Mouse (Mus musculus): ENCODE results near the gene Gm49358.
A peak's percentile ranks its signal among the peaks of the same experiment; 100 is the strongest.

Gene Gm49358

DNA sequence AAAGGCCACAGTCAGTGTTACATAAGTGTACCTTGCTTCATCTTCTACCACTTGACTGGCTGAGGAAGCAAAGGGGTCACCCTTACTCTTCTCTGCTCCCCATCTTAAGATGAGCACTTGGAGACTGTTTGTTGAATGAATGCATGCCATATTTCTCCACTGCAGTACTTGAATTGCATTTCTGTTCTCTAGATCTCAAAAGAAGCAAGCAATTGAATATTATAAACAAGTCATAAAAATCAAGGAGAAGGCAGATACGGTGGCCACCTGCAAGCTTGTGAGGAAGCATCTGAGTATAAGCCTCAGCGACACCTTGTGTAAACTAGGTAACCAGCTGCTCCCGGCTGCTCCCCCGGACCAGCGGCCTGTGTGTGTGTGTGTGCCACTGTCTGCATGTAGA lies at the start of gene Gm49358:
TSS of gene Gm49358 (plus strand) at position 301 of the 400 bp plus-strand sequence.
- DNase-seq (ENCODE audit: low read depth, low spot score), result no peak

DNA sequence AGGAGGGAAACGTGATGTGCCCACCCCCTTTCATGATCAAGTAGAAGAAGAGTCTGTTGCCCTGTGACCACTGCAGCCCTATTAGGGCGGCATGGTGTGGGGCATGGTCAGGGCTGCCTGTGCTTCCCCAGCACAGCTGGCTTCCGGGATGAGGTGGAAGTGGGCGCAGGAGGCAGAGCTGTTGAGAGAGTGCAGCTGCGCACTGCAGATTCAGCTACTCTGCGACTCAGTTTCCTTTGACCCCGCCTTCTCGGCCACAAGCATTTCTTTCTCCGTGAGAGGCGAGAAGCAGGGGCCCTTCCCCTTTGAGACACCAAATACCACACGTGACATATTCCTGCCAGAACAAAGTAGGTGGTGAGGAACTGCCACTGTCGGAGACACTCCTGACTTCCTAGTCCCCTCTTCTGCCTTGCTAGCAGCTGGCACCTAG lies 36.2 kb upstream of the Gm49358 start:
- no peak for DNase-seq (ENCODE audit: low read depth, low spot score)

DNA sequence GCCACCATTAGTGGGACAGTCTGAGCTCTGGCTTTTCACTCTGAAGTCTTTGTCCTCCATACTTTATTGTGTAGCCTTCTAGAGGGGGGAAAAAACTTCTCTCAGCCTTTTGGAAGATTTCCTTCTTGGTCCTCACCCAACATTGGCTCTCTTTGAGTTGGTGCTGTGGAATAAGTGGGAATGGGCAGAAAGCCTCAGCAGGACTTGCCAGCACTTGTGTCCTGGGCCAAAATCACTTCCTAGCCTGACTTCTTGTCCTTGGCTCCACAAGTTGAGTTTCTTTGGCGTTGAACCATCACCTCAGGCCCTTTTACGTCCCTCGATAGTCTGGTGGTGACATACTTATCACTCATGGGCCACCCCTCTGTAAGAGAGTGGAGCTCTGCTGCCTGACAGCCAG lies 35.6 kb upstream of the Gm49358 start:
- no peak for DNase-seq (ENCODE audit: low read depth, low spot score)

DNA sequence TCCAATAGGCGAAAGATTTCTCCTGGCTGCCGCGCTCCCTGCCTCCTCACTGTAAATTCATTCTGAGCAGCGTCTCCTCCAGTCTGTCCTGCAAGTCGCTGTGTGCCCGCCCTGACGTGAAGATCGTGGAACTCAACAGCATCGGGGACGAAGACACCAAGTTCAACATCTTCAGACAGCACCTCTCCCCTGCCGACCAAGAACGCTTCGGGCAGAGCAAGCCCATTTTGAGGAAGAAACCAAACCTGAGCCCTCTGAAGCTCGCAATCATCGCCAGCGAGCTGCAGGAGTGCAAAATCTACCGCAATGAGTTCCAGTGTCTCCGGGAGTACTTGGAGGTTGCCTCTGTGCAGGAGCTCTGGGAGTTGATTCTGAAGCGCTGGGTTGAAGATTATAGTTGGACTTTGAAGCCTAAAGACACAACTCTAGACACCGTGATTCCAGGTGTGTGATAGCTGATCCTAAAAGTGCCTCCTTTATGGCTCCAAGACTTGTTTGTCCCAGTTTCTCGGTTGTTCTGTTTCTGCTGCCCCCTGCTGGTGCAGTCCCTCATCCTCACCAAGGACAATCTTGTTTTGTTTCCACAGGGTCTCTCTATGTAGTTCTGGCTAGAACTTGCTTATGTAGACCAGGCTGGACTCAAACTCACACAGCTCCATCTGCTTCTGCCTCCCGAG lies 32.8 kb upstream of the Gm49358 start:
- DNase-seq (ENCODE audit: low read depth, low spot score), result peak; percentile 65

DNA sequence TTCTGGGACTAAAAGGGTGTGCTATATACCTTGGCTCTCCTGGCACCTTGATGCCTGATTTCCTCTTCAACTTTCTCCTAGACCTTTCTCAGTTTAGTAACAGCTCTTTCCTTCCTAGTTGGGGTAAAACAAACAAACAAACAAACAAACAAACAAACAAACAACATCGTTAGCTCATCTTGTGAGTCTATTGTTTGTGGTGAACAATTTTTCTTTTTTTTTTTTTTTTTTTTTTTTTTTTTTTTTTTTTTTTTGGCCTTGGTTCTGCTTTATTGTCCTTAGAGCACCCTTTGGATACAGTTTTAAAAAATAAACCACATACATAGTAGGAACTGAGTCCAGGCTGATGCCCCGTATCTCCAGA lies 32.3 kb upstream of the Gm49358 start:
- no peak for DNase-seq (ENCODE audit: low read depth, low spot score)

DNA sequence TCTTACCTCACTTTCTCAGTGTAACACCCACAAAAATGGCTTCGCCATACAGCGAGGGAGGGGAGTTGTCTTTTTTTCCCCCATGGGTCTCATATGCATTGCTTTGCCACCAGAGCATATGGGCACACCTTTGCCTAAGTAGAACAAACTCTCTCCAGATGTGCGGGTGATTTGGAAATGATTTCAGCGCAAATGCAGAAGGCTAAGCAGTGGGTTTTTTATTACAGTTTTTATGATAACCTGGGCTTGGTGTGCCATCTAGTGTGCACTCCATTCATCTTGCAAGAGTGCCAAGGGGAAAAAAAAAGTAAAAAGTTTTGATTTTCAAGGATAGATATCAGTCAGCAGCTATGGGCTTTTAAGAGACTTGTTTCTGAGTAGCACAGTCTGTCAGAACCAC lies 28.7 kb upstream of the Gm49358 start:
- no peak for DNase-seq (ENCODE audit: low read depth, low spot score)

DNA sequence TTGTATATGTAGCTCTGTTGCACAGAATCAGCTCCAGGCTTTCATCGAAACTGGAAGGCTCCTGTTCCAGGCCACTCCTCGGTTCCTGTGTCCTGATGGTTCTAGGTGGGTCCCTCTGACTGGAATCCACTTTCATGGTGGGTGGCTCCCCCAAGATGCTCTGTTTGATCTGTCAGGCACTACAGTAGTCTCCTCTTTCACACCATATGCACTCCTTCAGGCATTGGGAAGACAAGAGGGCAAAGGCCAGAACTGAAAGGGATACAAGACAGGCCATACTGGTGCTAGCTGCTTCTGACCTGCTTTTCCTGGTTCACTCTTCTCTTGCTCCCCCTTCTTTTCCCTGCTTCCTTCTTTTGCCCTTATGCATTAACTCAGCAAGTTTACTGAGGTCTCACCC lies 20.9 kb upstream of the Gm49358 start:
- no peak for DNase-seq (ENCODE audit: low read depth, low spot score)

DNA sequence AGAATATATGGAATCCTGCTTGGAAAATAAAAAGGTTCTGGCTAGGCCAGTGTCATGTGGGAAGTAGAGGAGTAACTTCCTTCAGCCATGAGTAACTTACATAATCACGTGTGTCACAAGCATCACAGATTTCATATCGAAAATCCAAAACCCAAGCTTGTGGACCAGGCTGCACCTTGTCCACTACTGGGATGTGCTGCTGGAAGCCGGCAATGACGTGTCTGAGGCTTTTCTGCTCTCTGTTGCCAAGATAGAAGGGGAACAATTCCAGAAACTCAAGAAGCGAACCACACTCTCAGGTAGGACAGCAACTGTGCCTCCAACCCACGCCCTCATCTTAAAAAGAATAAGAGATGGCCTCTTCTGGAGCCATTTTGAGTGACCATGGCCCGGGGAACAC lies 19.5 kb upstream of the Gm49358 start:
- DNase-seq (ENCODE audit: low read depth, low spot score), result no peak

DNA sequence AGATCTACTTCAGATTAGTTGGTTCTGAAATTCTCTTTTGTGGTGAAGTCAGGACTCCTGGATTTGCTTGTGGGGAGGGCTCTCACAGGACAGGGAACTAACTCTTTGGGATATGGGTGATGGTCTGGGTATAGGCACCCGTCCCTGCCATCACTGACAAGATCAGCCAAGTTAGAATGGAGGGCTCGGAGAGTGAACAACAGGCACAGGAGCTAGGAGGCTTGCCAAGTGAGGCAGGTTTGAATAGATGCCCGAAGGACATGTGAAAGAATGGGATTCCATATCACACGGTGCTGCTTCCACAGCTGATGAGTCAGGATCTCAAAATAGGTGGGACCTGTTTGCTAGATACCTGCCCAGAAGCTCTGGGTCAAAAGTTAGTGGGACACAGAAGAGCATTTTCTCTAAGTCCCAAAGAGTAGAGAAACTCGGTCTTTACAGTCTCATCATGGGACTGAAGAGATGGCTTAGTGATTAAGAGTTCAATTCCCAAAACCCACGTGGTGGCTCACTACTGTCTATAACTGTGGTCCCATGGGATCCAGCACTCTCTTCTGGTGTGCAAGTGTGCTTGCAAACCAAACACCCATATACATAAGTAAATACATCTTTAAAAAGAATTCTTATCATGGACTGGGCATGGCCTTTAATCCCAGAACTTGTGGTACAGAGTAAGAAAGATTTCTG lies 7.8 kb upstream of the Gm49358 start:
- DNase-seq (ENCODE audit: low read depth, low spot score), result no peak

DNA sequence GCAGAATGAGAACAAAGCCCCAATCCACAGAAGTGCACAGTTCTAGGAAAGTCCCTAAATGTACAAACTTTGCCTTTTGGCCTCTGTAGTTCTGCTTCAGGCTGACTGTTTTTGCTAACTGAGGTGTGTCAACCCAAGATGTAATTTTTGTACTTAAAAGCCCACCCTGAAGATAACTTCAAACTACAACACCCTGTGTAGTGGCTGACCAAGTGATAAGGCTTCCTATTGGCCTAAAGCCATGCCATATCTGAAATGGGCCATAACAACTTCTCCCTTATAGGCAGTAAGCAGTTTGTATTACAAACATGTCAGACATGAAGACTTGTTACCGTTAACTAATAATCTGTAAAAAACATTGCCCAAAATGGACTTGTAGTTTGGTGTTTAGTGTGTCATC lies 6.0 kb upstream of the Gm49358 start:
- DNase-seq (ENCODE audit: low read depth, low spot score), result no peak

DNA sequence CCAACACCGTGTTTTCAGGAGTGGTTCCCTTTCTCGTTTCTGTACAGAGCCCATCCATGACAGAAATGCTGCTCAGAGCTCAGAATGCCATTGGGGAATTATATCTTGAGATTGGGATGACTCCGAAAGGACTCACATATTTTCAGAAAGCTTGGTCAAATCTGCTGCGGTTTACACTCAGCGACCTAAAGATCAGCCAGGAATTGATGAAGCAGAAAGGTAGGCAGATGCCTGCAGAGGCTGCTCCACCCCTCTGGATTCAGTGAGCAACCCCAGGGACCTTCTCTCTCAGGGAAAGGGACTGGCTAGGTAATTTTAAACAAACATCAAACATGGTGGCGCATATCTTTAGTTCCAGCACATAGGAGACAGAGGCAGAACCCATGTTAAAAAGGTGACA lies 5.6 kb upstream of the Gm49358 start:
- no peak for DNase-seq (ENCODE audit: low read depth, low spot score)

DNA sequence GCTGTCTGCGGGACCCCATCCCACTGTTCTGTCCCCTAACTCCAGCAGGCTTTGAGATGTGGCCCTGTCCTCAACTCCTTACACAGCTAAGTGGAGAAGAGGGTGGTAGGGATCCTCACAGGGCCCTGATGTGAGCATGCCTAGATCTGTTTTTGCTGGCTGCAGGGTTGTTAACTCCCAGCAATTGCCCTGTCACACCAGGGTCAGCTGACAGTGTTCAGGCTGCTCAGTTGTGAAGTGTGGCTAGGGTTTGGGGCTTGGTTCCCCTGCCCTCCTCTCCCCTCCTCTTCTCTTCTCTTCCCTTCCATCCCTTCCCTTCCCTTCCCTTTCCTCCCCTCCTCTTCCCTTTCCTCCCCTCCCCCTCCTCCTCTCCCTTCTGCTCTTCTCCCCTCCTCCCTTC lies 2.5 kb upstream of the Gm49358 start:
- DNase-seq (ENCODE audit: low read depth, low spot score), result no peak

DNA sequence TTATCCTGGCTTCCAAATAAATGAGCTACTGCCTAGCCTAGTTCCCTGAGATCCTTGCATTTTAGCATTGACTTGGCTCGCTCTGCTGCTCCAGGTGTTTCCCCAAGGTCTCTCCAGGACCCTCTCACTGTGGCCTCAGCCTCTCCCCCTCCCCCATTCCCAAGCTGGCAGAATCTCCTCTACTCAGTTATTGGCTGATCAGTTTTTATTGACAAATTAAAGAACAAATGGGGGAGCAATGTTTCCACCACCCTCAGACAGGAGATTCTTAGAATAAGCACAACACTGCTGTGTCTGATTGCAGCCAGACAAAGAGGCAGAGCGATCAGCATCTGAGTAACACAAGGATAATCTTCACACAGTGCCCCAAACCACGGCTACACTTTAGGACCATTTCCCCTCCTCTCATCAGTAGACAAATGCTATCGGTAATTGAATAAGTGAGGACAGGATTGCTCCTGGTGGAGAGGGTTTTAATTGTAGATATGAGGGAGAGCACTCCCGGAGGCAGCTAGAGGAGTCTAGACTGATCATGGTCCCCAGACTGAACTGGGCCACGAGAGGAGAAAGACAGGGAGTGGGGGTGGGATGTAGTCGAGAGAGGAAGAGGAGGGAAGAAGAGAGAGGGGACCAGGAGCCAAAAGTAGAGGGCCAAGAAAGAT lies 1.9 kb upstream of the Gm49358 start:
- no peak for DNase-seq (ENCODE audit: low read depth, low spot score)

DNA sequence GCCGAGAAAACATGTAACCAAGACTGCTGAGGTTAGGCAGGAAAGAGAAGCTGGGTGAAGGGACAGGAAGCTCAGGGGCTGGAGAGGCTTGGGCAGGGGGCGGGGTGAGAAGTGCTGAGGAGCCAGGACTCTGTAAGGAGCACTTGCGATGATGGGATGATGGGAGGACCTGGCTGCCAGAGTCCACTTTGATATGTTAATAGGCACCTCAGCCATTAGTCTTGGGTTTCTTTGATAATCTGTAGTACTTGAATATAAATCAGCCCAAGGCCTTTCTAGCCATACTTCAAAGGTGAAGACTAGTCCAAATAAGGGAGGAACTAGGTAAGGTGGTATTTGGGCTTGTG lies 1.4 kb upstream of the Gm49358 start:
- DNase-seq (ENCODE audit: low read depth, low spot score), result no peak

DNA sequence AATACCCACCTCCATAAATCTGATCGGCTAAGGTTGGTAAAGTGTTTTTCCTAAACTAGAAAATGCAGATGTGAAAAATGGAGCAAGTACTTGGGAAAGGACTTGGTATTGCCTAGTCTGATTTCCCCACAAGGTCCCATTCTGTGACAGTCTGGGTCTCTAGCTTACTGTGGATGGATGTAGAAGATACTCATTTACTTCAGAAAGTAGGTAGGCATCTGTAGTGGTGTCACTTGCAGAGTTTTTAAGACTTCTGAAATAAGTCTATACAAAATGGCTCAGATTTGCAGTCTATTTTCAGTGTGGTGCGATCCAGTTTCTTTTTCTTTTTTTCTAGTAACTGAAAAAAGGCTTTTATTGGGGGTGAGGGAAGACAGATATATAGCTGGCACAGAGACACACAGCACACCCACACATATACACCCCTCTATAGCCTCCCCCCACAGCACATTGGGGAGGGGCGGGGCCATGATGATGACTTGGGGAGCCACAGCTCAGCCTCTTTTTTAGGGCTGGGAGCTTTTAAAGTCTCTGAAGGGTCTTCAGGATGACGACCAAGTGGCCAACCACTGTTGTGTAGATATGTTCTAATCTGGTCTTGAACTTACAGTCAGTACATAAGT lies 1.7 kb downstream of the Gm49358 start:
- no peak for DNase-seq (ENCODE audit: low read depth, low spot score)

DNA sequence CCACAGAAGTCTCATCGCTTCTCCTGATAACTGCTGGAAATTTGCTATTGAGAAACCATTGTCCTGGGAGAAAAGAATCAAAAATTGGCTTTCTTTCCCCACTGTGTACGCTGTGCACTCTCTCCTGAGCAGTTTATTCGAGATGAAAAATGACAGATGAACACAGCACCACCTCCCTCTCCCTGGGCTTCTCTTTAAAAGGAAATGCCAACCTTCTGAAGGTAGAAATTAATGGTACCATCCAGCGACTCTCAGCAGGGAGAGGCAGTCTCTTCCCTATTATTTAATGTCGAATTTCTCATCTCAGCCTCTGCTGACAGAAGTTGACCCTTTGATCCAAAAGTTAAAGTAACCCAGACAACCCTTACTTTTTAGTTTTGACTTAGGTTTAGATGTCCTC lies 5.4 kb downstream of the Gm49358 start:
- DNase-seq (ENCODE audit: low read depth, low spot score), result no peak

DNA sequence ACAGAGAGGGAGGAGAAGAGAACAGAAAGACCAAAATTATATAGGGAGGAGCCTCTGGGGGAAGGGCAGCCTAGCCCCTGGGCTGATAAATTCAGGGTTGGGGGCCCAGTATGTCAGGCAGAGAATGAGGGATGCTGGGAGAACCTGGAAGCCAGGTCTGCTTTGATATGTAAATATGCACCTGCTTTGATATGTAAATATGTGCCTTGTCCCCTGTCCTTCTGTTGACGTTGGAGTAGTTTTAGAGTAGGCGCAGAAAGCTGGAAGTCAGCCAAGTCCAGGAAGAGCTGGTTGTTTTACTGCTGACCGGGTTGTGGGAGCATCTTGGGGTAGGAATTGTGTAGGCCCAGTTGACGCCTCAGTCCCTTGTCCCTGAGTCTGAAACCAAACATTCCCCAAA lies 6.0 kb downstream of the Gm49358 start:
- no peak for DNase-seq (ENCODE audit: low read depth, low spot score)

DNA sequence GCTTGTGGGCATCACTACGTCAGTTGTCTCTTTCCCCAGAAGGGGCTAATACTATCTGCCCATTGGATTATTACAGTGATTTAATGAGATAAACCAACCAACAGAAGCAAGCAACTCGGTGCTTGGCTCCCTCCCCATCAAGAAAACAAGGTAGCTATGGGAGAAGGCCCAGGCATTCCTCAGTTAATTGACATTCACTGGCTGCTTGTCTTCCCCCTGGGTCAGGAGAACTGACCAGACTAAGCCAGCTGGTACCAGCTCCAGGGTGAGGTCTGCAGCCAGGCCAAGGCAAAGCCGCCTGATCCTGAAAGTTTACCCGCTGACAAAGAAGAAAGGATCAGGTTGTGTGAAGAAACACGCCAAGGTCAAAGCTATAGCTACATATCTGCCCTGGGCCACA lies 7.9 kb downstream of the Gm49358 start:
- DNase-seq (ENCODE audit: low read depth, low spot score), result no peak

DNA sequence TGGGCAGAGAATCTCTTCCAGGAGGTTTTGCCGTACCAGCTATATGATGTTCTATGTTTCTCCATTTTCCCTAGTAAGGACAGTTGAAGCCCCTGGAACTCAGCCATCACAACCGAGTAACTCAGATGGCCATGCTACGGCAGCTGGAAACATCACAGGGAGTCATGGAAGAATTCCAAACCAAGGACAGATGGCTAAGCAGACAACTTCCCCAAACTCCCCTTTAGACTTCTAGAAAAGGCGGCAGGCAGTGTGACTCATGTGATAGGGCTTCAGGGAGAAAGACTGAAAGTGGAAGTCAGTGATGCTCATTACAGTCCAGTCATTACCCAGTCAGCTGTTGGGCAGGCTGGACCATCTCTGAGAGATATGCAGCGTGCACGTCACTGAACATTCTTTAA lies 8.5 kb downstream of the Gm49358 start:
- DNase-seq (ENCODE audit: low read depth, low spot score), result no peak

DNA sequence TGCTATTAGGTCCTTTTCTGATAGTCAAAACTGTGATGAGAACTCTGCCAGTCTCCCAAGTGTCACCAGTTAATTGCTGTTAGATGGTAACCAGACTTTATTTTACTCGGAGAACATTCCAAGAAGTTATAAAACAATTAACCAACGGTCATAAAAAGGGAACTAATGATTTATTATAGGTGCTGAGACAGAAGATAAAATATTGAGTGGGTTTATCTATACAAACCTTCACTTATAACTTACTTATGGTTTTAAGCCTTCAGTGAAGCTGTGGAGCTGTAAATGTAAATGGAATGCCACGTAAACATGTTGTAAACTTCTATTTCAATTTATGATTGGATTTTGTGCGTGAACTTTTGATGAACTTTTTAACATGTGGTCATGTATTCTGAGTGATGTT lies 9.6 kb downstream of the Gm49358 start:
- DNase-seq (ENCODE audit: low read depth, low spot score), result no peak

DNA sequence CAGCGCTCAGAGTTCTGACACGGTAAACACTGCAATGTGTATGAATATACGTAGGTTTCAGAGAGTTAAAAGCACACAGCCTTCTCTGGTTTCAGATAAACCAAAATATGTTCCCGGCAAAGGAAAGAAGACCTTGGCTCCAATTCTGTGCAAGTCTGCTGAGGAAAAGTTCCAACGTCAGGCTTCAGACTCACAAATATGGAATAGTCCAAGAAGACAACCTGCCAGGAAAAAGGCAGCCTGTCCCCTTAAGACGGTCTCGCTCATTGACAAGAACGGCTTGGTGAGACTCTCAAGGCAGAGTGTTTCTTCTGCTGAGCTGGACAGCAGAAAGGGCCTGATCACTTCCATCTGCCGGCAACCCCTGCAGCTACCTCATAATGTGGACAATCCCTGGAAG lies 12.5 kb downstream of the Gm49358 start:
- DNase-seq (ENCODE audit: low read depth, low spot score), result no peak

DNA sequence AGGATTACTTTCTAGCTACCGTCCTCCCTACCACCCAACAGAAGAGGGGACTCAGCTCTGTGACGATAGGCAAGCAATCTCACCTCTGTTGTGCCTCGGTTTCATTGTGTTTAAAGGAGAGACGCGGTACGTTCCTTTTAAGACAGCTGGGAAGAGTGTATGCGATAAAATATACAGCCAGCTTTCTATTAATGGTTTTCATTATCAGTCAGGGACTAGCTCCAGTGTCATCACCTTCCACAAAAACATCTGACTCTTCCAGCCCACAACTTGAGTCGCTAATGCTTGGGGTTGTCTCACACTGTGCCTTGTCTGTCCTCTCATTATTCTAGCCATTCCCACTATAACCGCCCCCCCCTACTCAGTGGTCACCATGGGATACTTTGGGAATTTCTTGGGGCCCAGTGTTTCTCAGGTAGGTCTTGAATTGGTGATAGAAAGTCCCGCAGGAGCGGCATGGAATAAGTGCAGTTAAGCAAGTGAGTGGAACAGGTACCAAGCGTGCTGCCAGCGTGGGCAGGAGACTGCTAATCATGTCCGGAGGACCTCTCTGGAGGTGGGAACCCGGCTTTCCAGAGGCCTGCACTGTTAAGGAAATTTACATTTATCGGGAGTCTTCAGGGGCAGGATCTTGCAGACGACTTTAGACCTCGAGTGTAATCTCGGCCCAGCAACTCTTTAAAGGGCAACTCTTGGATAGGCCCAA lies 14.0 kb downstream of the Gm49358 start:
- DNase-seq (ENCODE audit: low read depth, low spot score), result no peak
